Mouse (Mus musculus) frontal cortex, adult (tissue): Measurements from ENCODE around the gene Diaph3.
"Not testable (repeated sequence)": the region's sequence is repeated elsewhere in the genome, so short reads cannot be mapped to it uniquely, and the experiment has no call there.

Experiments used
- ATAC-seq: cut with Nextera tagmentation; 2 replicates; pipeline ENCODE4 v1.9.2; 2017; ENCODE audit warnings: mild to moderate bottlenecking, moderate library complexity, mixed read lengths; ENCODE audit not compliant: low TSS enrichment

Diaph3 gene

DNA sequence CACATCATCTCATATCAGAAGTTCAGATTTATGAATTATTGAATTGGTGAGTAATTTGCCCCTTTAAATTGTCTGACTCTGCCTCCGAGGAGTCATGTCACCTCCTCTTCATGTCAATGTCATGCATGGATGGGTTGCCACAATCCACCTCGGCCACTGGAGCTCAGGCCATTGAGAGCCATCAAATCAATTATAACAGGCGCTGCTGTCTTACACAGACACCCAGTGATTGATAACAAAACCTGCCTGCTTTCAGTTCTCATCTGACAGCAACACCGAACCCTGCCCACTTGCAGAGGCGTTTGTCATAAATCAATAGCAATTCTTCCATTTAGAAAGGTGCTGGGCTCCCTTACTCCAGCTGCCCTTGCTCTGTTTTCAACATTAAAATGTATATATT, 402.1 kb downstream of the Diaph3 start:
- ATAC-seq = no peak

DNA sequence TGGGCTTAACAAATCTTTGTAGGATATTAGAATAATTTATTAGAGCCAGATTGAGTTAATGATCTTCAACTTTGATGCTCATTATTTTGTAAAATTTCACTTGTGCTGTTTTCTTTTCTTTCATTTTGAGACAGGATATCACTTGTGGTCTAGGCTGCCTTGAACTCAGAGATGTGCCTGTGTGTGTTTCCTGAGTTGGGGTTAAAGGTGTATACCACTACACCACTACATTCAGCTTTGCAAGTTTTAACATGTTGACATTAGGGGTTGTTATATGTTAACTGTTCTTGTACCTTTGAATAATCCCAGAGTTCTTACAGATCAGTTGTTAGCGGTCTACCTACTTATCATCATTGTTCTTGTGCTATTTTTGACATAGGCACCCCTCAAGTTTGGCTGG, 404.4 kb downstream of the Diaph3 start:
- no peak for ATAC-seq

DNA sequence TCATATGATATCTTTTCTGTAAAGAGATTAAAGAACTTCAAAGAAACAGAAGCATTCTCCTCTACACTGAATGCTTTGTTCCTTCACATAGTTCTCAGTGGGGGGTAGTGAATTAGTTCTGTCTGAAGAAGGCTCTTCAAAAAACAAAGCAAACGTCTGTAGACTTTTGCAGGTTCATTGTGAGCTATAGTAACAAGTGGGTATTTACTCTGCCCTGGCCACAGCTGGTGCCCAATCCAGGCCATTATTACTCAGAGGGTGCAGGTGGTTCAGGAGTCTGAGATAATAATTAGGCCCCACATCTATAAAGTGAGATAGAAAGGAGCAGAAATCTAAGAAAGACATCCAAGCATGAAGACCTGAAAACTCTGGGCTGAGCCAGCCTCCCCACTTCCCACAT, 409.7 kb downstream of the Diaph3 start:
- ATAC-seq = no peak

DNA sequence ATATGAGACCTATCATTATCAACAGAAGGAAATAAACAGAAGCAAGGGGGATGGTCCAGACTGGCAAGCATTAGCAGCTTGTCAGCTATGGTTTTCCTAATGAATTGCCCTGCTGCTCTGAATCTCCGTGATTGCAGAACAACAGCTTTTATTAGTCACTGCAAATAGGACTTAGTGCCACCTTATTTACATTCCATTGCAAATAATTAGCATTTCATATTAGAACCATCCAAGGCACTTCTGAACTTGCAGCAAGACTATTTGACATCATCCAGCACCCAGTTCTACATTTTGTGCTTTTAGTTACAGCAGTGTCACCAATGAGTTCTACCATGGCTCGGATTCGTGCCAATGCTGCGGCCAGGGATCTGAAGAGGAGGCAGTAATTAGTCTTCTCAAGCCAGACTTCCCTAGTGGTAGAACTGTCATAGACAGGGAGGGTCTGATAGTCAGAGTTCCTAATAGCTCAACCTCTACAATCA, 411.4 kb downstream of the Diaph3 start:
- no peak for ATAC-seq

DNA sequence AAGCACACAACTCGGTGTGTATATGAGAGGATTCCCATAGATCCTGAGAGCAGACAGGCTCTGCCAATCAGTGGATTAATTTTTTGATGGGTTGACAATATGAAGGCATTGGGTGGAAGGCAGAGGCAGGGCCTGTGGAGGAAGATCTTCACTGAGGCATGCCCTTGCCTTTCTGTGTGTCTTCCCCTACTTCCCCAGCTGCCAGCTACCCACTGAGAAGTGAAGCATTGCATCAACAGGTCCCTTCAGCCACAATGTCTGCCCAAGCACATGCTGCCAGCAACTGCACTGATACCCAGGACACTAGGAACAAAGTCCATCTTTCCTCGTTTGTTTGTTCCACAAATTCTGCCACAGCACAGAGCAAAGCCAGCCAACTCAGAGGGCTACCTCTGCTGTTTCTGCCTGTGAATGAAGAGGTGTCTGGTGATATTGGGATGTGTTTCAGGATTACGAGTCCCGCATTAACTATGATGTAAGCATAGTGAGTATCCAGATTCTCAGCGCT, 413.4 kb downstream of the Diaph3 start:
- no peak for ATAC-seq

DNA sequence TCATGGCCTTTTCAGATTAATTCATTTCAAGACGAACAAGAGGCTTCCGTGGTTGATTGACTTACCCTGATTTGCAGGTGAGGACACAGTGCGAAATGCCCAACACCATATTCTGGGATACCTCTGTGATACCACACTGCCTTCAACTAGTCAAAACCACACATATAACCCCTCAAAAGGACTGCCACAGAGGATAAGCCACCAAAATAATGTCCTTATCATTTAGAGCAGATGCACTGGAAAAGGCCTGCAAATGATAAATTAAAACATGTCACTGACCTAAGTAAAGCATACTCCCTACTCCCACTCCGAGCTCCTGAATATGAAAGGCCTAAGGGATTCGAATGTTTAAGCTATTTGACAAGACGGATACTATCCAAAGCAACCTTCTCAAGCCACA, 419.3 kb downstream of the Diaph3 start:
- ATAC-seq = no peak

DNA sequence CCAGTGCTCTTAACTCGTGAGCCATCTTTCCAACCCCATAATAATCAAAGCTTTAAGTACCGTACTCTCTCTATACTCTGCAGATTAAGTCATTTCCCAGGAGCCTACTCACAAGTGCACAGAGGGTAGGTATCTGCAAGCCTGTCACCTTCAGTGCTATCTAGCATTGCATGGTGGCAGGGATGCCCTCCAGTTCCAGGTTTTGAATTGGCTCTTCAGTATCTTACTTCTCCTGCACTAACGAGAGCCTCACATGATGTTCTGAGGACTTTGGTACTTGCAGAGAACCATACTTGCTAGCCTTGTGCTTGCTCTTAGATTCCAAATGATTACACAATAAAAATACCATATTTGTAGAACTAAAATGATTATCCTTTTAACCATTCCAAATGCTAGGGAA, 420.0 kb downstream of the Diaph3 start:
- no peak for ATAC-seq

DNA sequence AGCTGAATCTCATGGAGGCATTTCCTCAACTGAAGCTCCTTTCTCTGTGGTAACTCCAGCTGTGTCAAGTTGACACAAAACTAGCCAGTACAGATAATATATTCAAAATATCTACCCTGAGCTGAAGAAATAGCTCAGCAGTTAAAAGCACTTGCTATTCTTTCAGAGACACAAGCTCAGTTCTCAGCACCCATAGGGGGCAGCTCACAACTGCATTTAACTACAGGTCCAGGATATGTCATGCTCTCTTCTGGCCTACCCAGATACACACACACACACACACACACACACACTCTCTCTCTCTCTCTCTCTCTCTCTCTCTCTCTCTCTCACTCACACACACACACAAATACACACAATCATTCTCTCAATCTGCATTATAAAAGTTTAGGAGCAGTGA, 420.6 kb downstream of the Diaph3 start:
- ATAC-seq = not testable (repeated sequence)

DNA sequence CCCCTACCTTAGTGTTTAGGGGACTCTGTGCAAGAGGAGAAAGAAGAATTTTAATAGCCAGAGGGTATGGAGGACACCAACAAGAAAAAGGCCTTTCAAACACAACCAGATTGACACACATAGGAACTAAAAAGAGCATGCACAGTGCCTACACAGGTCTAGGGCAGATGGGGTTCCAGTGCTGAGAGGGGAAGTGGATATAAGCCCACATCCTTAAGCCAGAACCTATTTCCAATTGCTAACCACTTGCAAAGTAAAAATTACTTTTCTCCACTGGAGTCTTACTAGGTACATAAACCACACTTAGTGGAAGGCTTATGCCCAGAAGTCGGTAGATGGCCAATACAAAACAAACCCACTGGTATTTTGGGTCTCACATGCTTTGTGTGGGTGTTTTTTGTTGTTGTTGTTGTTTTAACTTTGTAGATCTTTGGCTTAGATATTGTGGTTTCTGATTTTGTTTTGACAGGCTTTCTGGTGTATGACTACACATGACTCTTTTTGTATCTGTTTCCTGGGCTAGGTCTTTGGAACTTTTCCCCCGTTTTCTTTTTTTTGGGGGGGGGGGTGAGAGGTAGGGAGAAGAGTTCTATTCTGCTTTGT, 426.8 kb downstream of the Diaph3 start:
- no peak for ATAC-seq

DNA sequence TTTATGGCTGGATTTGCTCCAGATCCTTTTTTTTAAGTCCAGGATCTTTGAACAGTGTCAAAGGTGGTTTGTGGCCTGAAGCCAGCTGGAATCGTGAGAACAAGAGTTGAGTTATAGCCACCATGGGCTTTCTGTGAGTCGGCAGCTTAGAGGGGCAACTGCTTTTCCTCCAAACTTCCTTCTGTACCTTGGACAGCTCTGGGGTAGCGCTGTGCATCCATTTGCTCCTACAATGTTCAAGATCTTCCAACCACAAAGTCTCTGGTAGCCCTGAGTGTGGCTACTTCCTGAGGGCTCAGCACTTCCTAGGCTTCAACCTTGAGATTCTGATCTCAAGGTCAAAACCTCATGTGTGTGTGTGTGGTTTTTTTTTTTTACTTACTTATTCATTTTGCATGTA, 437.0 kb downstream of the Diaph3 start:
- ATAC-seq = no peak

DNA sequence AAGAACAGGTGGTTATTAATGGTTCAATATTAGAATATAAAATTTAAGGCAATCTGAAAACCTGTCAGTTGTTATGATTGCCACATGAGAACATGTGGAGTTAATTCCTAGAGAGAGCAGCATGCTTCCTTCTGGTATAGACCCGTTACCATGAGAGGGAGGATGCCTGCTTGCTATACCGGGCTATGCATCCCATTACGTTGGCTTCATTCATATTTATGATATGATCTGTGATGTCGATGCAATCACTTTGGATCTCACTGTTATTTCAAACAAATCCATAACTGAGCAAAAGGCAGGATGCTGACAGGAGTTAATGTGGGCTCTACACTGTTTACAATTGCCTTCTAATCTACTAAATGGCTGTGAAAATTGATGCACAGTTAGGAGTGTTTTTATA, 439.9 kb downstream of the Diaph3 start:
- ATAC-seq = no peak

DNA sequence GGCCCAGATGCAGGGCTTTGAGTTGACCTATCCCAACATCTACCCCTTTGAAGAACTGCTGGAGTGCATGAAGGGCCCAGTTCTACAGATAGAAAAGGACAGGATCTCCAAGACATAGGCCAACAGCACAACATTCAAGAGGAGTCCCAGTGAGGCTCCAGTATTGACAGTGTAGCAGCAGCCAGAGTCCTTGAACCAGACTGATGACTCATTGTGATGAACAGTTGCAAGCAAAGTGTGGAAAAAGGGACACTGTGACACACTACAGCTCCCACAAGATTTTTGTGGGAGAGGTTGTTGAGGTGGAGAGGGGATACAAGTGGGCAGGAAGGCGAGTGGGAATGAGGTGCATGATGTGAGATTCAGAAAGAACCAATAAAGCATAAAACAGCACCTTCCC, 443.1 kb downstream of the Diaph3 start:
- peak; percentile 78 for ATAC-seq

DNA sequence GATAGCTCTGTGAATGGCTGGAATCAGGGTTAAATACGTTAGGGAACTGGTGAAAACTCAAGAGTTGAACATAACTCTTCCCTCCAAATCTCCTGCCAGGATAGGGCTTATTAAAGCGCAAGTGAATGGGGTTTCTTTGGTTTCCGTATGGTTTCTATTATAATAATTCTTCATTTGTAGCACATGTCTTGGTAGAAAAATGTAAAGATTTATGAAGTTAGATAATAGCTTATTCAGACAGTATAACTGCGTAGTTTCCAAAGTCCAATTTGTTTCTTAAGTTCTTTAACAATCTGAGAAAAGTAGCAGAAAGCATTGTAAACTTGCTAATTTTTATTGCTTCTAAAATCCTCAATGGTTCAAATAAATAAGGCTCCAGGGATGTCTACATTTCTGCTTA, 448.3 kb downstream of the Diaph3 start:
- no peak for ATAC-seq

DNA sequence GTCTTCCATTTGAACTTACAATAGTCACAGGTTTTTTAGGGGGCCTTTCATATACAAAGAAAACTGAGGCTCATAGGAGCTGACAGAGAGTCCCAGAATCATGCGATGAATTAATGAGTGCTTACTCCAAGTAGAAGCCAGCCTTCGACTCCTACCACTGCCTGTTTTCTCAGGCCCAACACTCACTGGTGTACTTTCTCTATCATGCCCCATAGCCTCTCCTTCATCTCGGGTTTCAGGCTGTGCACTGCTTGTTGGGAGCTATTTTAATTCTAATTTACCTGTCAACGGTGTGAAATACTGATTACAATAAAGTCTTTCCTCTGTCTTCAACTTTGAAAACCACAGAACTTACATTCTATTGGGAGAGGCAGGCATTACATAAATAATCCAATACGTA, 449.7 kb downstream of the Diaph3 start:
- no peak for ATAC-seq

DNA sequence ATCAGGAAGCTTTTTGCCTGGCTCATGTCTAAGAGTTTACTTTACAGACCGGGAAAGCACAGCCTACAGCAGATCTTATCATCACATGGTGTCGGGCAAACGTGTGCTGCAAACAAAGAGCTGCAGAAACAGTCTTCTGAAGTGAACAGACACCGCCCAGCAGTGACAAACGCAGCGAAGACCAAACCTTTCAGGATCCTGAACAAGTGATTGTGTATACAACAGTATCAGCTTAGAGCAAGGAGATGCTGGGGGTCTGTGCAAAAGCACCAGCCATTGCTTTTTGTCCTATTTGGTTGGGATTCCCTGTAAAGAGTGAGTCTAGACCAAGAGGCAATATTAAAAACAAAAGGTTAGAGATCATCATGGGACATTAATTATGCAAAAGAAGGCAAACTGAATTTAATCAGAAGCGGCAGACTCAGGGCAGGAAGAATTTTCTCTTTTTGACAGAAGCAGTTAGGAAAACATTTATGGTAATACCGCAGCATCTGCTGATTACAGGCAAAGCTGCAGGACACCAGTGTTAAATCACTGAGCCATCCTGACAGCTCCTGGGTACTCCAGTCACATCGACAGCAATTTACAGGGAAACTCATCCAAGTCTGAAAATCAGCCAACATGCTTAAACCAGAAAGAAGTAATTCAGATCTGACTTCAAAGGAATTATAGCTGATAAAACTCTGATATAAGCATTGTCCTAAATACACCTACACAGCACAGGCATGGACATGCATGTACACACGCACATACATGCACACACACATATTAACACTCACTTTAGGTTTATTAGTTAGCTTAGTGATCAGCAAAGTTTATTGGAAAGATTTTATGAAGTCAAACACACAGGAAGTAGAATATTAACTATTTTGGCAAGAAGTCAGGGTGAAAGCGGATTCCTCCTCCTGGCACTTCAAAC, 456.2 kb downstream of the Diaph3 start:
- ATAC-seq = peak; percentile 47

DNA sequence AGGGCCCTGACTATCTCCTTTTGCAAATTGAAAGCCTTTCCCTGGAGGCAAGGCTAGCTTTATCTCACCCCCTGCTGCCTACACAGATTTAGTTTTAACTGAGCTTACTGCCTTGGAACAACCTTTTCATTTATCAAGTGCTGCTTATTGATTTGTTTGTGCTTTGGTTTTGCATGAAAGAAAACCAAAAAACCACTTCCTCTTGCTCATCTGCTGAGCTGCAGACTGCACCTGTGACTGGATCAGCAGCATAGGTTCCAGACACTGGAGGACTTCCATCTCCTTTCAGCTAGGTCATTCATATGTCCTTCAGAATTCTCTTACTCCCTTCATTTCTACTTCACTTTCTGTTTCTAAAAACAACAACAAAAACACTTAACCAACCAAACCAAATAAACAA, 459.1 kb downstream of the Diaph3 start:
- ATAC-seq = no peak

DNA sequence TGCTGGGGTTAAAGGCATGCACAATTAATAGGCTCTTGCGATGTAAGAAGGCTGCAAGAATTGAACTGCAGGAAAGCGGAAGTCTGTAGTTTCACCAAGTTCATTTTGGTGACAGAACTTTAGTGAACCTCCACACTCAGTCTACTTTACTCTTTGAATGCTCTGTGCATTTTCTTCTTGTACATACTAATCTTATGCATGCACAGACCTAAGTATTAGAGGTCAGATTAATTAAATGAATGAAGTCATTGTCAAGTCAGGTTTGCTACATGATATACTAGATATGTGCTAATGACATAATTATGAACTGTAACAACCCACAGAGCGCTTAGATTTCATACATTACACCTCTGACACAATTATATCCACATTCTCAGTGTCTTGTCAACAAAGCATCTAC, 462.0 kb downstream of the Diaph3 start:
- no peak for ATAC-seq

DNA sequence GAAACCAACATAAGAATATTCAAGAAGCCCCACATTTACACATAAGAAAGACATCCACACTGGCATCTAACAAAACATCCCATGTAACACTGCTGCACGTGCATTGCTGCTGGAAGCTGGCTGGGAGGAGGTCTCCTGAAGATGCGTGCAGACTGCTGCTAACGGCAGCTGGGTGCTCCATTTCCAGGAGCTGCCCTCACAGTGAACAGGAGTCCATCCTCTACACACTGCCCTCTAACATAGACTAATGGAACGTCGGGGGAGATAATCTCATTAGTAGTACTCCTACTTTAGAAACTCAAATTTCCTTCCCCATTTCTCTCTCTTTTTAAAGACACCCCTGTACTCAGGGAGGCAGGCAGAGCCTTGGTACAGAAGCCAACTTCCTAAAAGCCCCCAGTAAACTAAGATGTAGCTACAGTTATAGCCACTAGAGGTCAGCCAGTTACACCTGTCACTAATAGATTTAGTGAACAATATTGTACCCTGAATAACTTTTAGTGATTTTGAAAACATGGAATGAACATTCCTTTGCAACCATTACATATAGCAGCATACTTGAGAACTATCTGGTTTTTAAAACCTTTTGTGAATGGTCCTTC, 462.8 kb downstream of the Diaph3 start:
- peak; percentile 53; the same call in 1 of the 2 replicates for ATAC-seq

DNA sequence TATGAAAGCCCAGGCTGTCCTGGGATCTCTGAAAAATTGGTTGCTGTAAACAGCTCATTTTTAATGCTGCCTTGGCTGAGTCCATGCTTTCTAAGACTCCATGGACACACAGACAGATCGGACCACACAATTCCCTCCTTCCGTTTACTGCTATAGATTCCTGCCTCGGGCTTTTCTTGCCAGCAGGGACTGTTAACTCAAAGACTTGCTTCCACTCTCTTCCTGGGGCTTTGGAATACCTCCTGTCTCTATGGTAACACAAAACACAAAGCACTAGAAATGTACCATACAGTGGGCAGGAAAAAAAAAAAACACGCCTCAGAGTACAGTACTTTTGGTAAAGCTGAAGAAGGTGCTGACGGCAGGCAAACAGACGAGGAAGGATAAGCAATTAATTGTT, 464.0 kb downstream of the Diaph3 start:
- ATAC-seq = peak; percentile 90

DNA sequence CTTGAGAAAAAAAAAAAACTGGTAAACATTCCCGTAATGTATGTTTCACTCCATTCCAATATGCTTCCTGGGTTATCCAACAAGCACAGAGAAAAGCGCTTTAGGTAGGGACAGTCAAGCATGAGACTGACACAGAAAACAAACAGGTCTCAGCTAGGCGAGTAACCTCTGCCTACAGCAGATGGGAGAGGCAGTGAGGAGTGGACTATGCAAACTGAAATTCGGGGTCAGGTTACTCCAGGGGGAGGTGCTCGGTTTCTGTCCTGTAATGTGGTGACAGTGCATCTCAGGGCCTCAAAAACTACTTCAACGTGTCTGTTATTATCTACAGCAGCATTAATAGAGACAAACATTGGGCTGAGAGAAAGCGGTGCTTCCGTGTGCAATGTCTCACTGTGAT, 465.7 kb downstream of the Diaph3 start:
- ATAC-seq = no peak

DNA sequence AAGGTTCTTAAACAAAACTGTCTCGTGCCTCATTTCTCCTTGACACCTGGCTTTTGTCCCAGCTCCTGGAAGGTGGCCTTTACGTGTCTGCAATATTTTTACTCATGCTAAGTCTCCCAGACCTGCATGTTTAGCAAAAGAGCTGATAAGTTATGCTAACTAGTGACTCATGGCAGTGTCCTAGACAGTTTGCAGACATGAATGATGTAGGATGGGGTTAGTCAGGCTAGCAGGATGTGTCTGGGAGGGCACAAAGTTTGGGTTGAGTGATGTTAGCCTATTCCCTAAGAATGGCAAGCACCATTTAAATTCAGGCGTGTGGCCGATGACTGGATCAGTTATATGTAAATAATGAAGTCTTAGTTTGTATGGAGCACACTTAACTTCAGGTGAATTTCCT, 478.2 kb downstream of the Diaph3 start:
- no peak for ATAC-seq

DNA sequence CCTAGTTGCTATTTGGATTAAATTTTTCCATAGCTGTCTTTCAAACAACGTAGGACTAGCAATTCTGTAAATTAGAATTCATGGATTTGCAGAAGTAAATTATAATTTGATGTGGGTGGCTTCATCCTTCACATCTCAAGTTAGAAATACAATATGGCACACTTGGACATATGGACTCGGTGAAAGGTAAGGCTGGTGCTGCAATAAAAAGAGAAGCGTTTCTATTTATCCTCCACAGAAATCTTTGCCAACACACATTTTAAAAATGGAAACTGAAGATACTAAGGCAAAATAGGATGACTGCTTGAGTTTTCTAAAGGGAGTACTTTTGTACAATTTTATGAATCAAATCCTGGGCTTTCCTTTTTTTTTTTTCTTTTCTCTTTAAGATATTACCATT, 480.5 kb downstream of the Diaph3 start:
- ATAC-seq = peak; percentile 90

DNA sequence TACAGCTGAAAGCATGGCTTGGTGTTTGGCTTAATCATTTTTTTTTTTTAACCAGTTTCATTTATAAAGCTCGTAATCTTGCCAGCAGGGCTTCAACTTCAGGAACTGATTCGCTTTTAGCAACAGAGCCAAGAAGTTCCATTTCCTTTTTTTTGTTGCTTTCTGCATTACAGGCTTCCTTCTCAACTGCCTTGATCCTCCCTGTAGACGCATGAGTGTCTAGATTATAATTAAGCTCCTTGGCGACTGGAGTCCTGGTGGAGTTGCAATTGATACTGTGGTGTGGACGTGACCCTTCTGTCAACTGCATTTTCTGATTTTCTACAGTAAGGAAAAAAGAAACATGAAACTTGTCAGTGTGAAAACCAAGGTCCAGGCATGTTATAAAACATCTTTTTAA, 484.8 kb downstream of the Diaph3 start:
- no peak for ATAC-seq
